Mouse (Mus musculus) left cerebral cortex, postnatal 14 days (tissue): ENCODE measurements around the gene Bptf. TPM values are rescaled to one million over a fixed set of nuclear protein-coding genes. Genes with fewer than 3 reads are reported as not detected.
"Not testable (repeated sequence)": the region's sequence is repeated elsewhere in the genome, so short reads cannot be mapped to it uniquely, and the experiment has no call there.

Source experiments
- DNase-seq, 2 experiments: peaks; one replicate each; pipeline ENCODE4 v3.0.0; 2021 to 2022; ENCODE audit warnings: low spot score in 2 of 2, mixed read lengths in 1 of 2
- intact Hi-C: fragments of 180-260 bp; cut with DNase I; formaldehyde crosslinking; loops from one replicate; pipeline ENCODE4 v1.15.1; 2025
- total RNA-seq, 2 experiments: library from RNA; stranded (reverse); gene quantifications; 2 replicates each; pipeline ENCODE4 v1.2.3; 2021

The Bptf gene
- total RNA-seq, 2 experiments from 2014 or later = 57.9 to 59.8 TPM

- DNase-seq = no peak
- intact Hi-C loops = no loop called here
Observed at GRCm38 (mm10) chr11:107065216-107065785, 66.6 kb downstream of the Bptf start.

- intact Hi-C loops = no loop called here
- DNase-seq = peak in 1 of 2 experiments; percentile 46
Observed at GRCm38 (mm10) chr11:107064590-107064989, 67.3 kb downstream of the Bptf start.

- DNase-seq = no peak
- intact Hi-C loops = no loop called here
Observed at GRCm38 (mm10) chr11:107063067-107063466, 68.9 kb downstream of the Bptf start.

- no peak for DNase-seq
- intact Hi-C loops = no loop called here
Observed at GRCm38 (mm10) chr11:107060941-107061340, 71.0 kb downstream of the Bptf start.

- DNase-seq, intact Hi-C loops: not testable (repeated sequence)
Observed at GRCm38 (mm10) chr11:107059634-107060033, 72.3 kb downstream of the Bptf start.

- DNase-seq = no peak
- intact Hi-C loops = no loop called here
Observed at GRCm38 (mm10) chr11:107057391-107057790, 74.5 kb downstream of the Bptf start.

- intact Hi-C loops = no loop called here
- no peak for DNase-seq
Observed at GRCm38 (mm10) chr11:107054870-107055269, 77.1 kb downstream of the Bptf start.

- intact Hi-C loops = no loop called here
- no peak for DNase-seq
Observed at GRCm38 (mm10) chr11:107046766-107047620, 84.9 kb downstream of the Bptf start.

- no peak for DNase-seq
- intact Hi-C loops = no loop called here
Observed at GRCm38 (mm10) chr11:107045546-107045945, 86.4 kb downstream of the Bptf start.

- DNase-seq = peak; percentile 77 to 83
- intact Hi-C loops = no loop called here
Observed at GRCm38 (mm10) chr11:107044321-107044720, 87.6 kb downstream of the Bptf start.

- no peak for DNase-seq
- intact Hi-C loops = no loop called here
Observed at GRCm38 (mm10) chr11:107043361-107043760, 88.6 kb downstream of the Bptf start.

- no peak for DNase-seq
- intact Hi-C loops = no loop called here
Observed at GRCm38 (mm10) chr11:107041396-107041795, 90.5 kb downstream of the Bptf start.

- intact Hi-C loops = no loop called here
Observed at GRCm38 (mm10) chr11:107039417-107039816, 92.5 kb downstream of the Bptf start.

GRCm38 (mm10) chr11:107034085-107034810, 97.7 kb downstream of the Bptf start:
- DNase-seq = no peak
- intact Hi-C loops = no loop called here

More at GRCm38 (mm10) chr11:107039417-107039816, 92.5 kb downstream of the Bptf start:
- no peak for DNase-seq

GRCm38 (mm10) chr11:107031635-107032034, 100.3 kb downstream of the Bptf start:
- intact Hi-C loops = no loop called here
- no peak for DNase-seq

- intact Hi-C loops = no loop called here
- no peak for DNase-seq
Observed at GRCm38 (mm10) chr11:107029536-107029935, 102.4 kb downstream of the Bptf start.

- DNase-seq = no peak
- intact Hi-C loops = no loop called here
Observed at GRCm38 (mm10) chr11:107028754-107029153, 103.2 kb downstream of the Bptf start.

- no peak for DNase-seq
- intact Hi-C loops = no loop called here
Observed at GRCm38 (mm10) chr11:107028275-107028618, 103.7 kb downstream of the Bptf start.

- intact Hi-C loops = no loop called here
- peak; percentile 88 to 94 for DNase-seq
Observed at GRCm38 (mm10) chr11:107027431-107028274, 104.3 kb downstream of the Bptf start.
